In genomic region chr5:52775237-52775636, GRCm38 (mm10) we compare ENCODE assay signal across 7 mouse cellular contexts. TPM values are rescaled to one million over a fixed set of nuclear protein-coding genes. Genes with fewer than 3 reads are reported as not detected.
DNase-seq lines count a peak whose midpoint lies in the region; ATAC-seq lines count a peak whose summit lies in the region.

Zcchc4 (plus strand) TSS chr5:52775409.

- H3K4me3 ChIP-seq in liver, embryonic 11.5 days (ENCODE audit: low read depth, low read length) = no peak within 1 kb of the TSS
- no peak within 1 kb of the TSS for H3K4me3 ChIP-seq in embryonic facial prominence, embryonic 11.5 days (ENCODE audit: low read depth, low read length)
- H3K4me3 ChIP-seq in hindbrain, embryonic 15.5 days = no peak within 1 kb of the TSS
- H3K4me3 ChIP-seq in midbrain, embryonic 16.5 days (ENCODE audit: low read depth, low read length) = no peak within 1 kb of the TSS

- no peaks in the 10 kb centered on the region for H3K36me3 ChIP-seq in liver, embryonic 11.5 days (ENCODE audit: control insufficient read depth, insufficient read depth, low read length)
- no peaks in the 10 kb centered on the region for H3K36me3 ChIP-seq in embryonic facial prominence, embryonic 11.5 days (replicated peaks; ENCODE audit: control insufficient read depth, insufficient read depth, low read depth, low read length)
- no peaks in the 10 kb centered on the region for H3K36me3 ChIP-seq in hindbrain, embryonic 15.5 days
- no peaks in the 10 kb centered on the region for H3K36me3 ChIP-seq in midbrain, embryonic 16.5 days (ENCODE audit: control insufficient read depth, insufficient read depth, low read length)

- no peak within 1 kb of the TSS for H3K4me2 ChIP-seq in liver, embryonic 11.5 days
- no peak within 1 kb of the TSS for H3K4me2 ChIP-seq in embryonic facial prominence, embryonic 11.5 days (ENCODE audit: low read depth, low read length)
- no peak within 1 kb of the TSS for H3K4me2 ChIP-seq in hindbrain, embryonic 15.5 days
- no peak within 1 kb of the TSS for H3K4me2 ChIP-seq in midbrain, embryonic 16.5 days (ENCODE audit: low read length)

- DNase-seq in liver, embryonic 11.5 days (ENCODE audit: low spot score) = peak; percentile 26
- no peak for DNase-seq in liver
- no peak for DNase-seq in embryonic facial prominence, embryonic 11.5 days (ENCODE audit: low spot score)
- no peak for DNase-seq in testis, postnatal 14 days (ENCODE audit: low spot score)
- DNase-seq in thymus, postnatal 25 days = no peak

- WGBS in liver, embryonic 11.5 days = 78% methylated on average over 8 of the region's 8 CpGs
- 80% methylated on average over 8 of the region's 8 CpGs for WGBS in embryonic facial prominence, embryonic 11.5 days
- 61% methylated on average over 8 of the region's 8 CpGs for WGBS in hindbrain, embryonic 15.5 days
- 71% methylated on average over 8 of the region's 8 CpGs for WGBS in midbrain, embryonic 16.5 days

- H3K27ac ChIP-seq in liver, embryonic 11.5 days (ENCODE audit: low read depth, low read length) = no peak within 1 kb of the TSS
- H3K27ac ChIP-seq in embryonic facial prominence, embryonic 11.5 days (replicated peaks; ENCODE audit: low read depth, low read length) = no peak within 1 kb of the TSS
- H3K27ac ChIP-seq in hindbrain, embryonic 15.5 days (replicated peaks) = no peak within 1 kb of the TSS
- no peak within 1 kb of the TSS for H3K27ac ChIP-seq in midbrain, embryonic 16.5 days (ENCODE audit: low read length)

- no peak within 1 kb of the TSS for H3K9ac ChIP-seq in liver, embryonic 11.5 days (ENCODE audit: low read depth, low read length)
- no peak within 1 kb of the TSS for H3K9ac ChIP-seq in embryonic facial prominence, embryonic 11.5 days (replicated peaks; ENCODE audit: low read length)
- H3K9ac ChIP-seq in hindbrain, embryonic 15.5 days = no peak within 1 kb of the TSS
- H3K9ac ChIP-seq in midbrain, embryonic 16.5 days (ENCODE audit: low read depth, low read length) = no peak within 1 kb of the TSS

- H3K27me3 ChIP-seq in liver, embryonic 11.5 days (replicated peaks; ENCODE audit: control insufficient read depth, insufficient read depth, low read length) = no peaks in the 10 kb centered on the region
- H3K27me3 ChIP-seq in embryonic facial prominence, embryonic 11.5 days (ENCODE audit: control insufficient read depth, insufficient read depth, low read length) = no peaks in the 10 kb centered on the region
- no peaks in the 10 kb centered on the region for H3K27me3 ChIP-seq in hindbrain, embryonic 15.5 days
- H3K27me3 ChIP-seq in midbrain, embryonic 16.5 days (ENCODE audit: control insufficient read depth, insufficient read depth, low read depth, low read length) = no peaks in the 10 kb centered on the region

- H3K9me3 ChIP-seq in liver, embryonic 11.5 days (ENCODE audit: control insufficient read depth, low read length) = no peaks in the 10 kb centered on the region
- H3K9me3 ChIP-seq in embryonic facial prominence, embryonic 11.5 days (replicated peaks; ENCODE audit: control insufficient read depth, low read length) = no peaks in the 10 kb centered on the region
- H3K9me3 ChIP-seq in hindbrain, embryonic 15.5 days = no peaks in the 10 kb centered on the region
- no peaks in the 10 kb centered on the region for H3K9me3 ChIP-seq in midbrain, embryonic 16.5 days (replicated peaks; ENCODE audit: control insufficient read depth, low read length, poor library complexity, severe bottlenecking)

- no peak for ATAC-seq in liver, embryonic 11.5 days (replicated peaks; ENCODE audit: low FRiP score)
- no peak for ATAC-seq in embryonic facial prominence, embryonic 11.5 days (replicated peaks; ENCODE audit: insufficient number of reproducible peaks, low FRiP score, low TSS enrichment, low read depth)
- ATAC-seq in hindbrain, embryonic 15.5 days (ENCODE audit: low FRiP score, low read depth) = no peak
- no peak for ATAC-seq in midbrain, embryonic 16.5 days

- H3K4me1 ChIP-seq in liver, embryonic 11.5 days (replicated peaks; ENCODE audit: control insufficient read depth, insufficient read depth, low read length) = peaks cover 6% of the 10 kb centered on the region
- no peaks in the 10 kb centered on the region for H3K4me1 ChIP-seq in embryonic facial prominence, embryonic 11.5 days (ENCODE audit: control insufficient read depth, insufficient read depth, low read length)
- no peaks in the 10 kb centered on the region for H3K4me1 ChIP-seq in hindbrain, embryonic 15.5 days (replicated peaks)
- H3K4me1 ChIP-seq in midbrain, embryonic 16.5 days (ENCODE audit: control insufficient read depth, insufficient read depth, low read length) = no peaks in the 10 kb centered on the region

RNA-seq across cellular contexts. Expression of gene Zcchc4, which starts in this region (rescaled TPM):
- polyA plus RNA-seq in liver, embryonic 11.5 days (2014; fragmentation: Nextera tagmentation; extraction: Ambion mirVana) = 17.1 and 17.5 TPM in 2 replicates
- 18.6 and 18.8 TPM in 2 replicates for polyA plus RNA-seq in embryonic facial prominence, embryonic 11.5 days (2014; fragmentation: Nextera tagmentation; extraction: Ambion mirVana)
- 10.7 and 11.7 TPM in 2 replicates for polyA plus RNA-seq in hindbrain, embryonic 15.5 days (2015; fragmentation: Nextera tagmentation; extraction: Ambion mirVana)
- polyA plus RNA-seq in midbrain, embryonic 16.5 days (2015; fragmentation: Nextera tagmentation; extraction: Ambion mirVana) = 11.1 and 11.3 TPM in 2 replicates
